Mouse (Mus musculus): ENCODE measurements around the gene Cds1.

The Cds1 gene

DNA sequence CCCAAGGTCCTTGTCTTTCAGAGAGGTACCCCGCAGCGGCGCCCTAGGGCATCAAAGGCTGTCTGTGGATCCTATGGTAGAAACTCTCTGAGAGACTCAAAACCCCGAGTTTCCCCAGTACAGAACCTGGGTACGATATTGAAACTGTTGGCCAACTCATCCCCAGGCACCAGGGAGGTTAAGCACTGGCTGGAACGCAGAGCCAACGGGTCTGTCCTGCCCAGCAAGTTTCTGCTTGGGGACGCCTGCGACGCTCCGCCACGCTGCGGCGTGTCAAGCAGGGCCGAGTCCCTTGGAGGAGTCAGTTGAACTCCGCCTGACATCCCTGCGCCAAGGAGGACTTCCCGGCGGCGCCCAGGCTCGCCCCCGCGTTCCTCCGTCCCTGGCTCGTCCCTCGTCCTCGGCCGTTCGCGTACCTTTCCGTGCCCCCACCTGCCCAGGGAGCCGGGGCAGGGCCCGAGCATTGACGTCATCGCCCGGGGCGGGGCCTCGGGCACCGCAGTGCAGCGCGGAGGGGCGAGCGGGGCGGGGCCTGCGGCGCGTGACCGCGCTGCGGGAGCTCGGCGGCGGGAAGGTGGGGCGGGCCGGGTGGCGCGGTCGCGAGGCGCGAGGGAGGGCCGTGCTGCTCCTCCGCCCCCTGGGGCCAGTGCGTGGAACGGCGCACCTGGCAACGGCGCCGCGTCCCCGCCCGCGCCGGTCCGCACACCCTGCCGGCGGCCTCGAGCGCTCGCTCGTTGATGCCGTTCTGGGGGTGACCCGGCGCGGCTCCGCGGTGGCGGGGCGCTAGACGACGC is at the start of gene Cds1:
TSS of gene Cds1 (plus strand) at position 577 of the 794 bp plus-strand sequence.
- DNase-seq (ENCODE audit: low read depth), result peak; percentile 35

DNA sequence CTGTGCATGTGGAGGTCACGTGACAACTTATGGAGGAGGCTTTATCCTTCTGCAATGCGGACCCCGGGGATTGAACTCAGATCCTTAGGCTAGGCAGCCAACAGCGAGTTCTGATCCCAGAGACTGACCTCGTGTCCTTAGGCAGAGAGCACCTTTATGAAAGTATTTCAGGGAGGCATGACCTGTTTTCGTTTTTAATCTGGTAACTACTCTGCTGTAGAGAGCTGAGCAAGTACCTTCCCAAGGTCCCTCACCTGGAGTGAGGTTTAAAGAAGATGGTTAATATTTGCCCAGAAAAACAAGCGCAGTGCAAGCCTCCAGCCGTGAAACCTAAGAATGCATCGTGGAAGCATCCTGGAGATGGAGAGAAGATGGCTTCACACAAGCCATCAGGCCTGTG is 40.7 kb upstream of the Cds1 start:
- no peak for DNase-seq (ENCODE audit: low read depth)

DNA sequence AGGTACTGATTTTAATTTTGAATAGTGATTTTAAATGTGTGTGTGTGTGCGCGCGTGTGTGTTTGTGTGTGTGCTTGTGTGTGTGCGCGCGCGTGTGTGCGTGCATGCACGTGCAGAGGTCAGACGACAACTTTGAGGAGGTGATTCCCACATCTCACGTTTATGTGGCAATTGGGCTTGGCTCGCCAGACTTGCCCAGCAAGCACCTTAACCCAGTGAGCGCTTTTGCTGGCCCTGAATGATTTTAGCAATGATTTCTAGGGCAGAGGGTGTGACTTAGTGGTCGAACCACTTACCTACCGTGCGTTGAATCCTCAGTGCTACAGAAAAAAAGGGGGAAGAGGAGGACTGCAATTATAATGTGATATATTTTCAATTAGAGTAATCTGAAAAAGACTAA is 40.2 kb upstream of the Cds1 start:
- DNase-seq (ENCODE audit: low read depth), result no peak

DNA sequence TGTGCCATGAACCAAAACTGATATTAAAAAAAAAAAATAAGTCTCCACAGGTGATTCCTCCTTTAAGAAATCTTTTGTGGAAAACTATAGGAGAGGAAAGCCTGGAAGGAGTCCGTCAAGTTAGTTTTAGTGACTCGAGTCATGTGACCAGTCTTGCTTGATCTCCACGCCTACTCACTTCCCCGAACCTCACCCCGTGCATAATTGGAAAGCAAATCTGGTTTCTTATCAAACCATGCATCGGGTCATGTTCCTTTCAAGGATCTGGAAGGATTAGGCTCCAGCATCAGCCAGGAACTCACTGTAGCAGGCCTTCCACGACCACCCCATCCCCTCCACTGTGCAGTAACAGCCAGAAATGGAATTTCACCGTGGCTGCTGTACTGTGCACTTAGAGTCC is 39.2 kb upstream of the Cds1 start:
- no peak for DNase-seq (ENCODE audit: low read depth)

DNA sequence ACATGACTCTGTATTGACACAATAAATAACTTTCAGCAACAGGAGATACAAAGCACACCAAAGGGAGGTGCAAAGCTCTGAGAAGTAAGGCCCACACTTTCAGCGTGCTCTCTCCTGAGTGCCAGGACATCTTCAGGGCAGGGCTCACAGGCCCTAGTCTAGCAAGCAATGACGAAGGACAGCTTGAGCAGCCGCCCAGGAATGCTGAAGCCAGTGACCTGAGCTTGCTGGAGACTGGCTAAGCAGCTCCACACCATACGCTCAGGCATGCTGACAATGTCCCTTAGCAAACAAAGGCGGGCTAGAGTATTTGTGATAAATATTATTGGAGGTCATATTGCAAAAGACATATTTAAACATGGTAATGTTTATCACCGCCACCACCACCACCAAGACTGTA is 38.6 kb upstream of the Cds1 start:
- DNase-seq (ENCODE audit: low read depth), result no peak

DNA sequence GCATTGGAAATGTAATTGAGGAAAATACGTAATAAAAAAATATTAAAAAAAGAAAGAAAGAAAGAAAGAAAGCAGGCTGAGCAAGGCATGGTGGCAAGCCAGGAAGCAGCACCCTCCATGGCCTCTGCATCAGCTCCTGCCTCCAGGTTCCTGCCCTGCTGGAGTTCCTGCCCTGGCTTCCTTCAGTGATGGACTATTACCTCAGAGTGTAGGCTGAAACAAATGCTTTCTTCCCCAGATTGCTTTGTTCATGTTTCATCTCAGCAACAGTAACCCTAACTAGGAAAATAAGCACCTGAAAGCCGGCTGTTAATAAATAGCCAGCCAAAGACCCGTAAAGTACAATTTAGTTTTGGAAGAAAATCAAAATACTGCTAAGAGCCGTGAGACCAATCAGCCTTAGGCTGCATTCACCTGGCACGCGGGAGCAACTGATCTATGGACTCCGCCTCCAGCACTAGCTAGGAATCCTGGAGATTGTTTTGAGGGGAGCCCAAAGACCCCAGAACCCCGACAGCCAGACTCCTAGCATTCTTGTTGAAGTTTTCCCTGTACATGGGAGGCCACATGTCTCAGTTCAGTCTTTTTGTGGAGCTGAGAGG is 36.5 kb upstream of the Cds1 start:
- DNase-seq (ENCODE audit: low read depth), result no peak

DNA sequence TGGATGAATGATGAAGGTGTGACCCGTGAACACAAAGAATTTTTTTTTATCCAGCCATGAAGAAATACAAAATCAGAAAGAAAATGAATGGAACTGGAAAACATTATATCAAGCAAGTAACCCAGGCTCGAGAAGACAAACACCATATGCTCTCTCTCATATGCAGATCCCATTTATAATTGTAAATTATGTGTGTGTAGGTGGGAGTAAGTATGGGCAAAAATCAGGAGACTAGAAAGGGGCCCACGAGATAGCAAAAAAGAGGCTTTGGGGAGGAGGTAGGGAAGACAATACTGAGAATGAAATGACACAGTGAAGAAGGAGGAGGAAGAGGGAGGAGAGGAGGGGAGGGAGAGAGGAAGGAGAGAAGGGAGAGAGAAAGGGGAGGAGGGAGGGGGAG is 27.6 kb upstream of the Cds1 start:
- DNase-seq (ENCODE audit: low read depth), result no peak

DNA sequence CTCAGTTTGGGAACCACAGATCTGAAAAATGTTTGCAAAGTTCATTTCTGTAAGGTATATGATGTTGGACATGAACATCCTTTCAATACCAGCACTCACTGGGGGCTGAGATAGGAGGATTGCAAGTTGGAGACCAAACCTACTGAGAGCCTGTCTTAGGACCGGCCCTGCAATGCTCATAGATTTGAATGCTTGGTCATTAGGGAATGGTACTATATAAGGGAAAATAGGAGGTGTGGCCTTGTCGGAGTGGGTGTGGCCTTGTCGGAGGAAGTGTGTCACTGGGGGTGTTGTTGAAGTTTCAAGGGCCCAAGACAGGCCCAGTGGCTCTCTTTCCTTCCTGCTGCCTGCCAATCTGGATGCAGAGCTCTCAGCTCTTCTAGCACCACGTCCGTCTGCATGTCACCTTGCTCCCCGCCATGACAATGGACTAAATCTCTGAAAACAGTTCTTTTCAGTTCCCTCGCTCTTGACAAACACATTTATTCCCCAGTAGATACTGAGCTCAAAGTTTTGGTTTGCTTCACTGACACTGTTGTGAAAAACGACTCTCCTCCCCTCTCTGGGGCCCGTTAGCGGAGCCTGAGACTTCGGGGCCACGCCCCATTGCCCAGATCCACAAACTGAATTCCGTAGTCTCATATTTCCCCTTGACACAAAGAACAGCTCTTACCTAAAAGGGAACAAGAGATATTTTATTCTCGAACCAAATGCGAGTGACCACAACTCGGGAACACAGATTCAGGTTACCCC is 24.3 kb upstream of the Cds1 start:
- DNase-seq (ENCODE audit: low read depth), result no peak

DNA sequence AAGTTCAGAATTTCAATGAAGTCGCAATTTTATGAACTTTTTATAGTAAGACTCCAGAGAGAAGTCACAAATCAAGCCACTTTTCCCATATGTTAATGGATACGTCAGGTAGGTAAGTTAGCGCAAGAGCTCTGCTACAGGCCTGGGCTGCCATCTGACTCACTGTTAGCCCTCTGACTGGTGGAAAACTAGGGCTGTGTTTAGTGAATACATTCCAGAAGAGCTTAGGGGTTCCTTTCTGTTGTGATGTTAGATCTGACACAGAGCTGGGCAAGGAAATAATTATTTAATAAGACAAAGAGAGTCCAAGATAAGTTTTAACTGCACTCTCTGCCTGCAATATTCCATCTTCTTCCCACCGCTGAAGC is 23.7 kb upstream of the Cds1 start:
- DNase-seq (ENCODE audit: low read depth), result no peak

DNA sequence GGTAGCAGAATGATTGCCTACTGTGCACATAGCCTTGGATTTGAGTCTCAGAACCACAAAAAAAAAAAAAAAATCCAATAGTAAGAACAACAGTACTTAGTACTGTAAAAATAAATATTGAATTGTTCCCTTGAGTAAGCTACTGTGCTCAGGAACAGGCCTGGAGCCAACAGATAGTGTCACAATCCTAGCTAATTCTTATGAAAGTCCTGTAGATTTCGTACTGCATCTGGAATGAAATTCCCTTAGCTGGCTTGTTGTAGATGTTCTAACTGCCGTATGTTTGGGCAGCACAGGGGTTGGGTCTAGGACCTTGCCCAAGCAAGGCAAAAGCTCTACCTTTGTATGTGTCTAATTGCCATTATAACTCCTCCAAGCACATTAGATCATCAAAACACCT is 22.9 kb upstream of the Cds1 start:
- no peak for DNase-seq (ENCODE audit: low read depth)

DNA sequence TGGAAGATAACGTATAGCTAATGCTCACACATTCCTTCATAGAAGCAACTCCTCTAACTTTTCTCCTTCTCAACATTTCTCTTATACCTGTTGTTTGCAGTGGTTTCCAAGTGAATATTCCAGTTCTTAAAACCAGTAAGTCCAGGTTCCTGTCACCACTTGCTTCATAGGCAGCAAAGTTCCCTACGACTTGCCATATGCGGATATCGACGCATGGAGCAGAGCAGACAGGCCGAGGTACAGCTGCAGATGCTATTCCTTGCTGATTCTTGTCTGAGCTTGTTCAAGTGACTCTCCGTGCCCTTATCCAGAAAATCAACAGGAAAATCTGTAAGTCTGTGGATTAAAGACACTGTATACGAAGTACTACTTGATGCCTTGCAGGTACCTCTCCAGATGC is 22.5 kb upstream of the Cds1 start:
- no peak for DNase-seq (ENCODE audit: low read depth)

DNA sequence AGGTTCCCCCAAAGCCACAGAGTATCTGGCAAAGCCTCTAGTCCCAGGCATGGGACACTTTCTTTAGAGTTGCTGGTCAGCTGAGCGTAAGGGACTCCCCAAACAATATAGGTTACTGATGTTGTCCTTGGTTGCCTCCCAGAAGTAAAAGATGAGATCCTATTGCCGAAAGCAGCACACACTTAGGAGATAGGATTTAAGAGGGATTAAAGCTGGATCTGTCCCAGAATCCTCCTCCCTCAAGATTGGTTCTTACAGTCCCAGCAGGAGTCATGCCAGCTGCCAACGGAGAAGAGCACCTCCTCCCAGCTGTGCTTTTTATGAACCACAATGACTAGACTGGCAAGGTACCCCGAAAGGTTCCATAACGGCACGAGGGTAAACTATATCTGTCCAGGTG is 20.0 kb upstream of the Cds1 start:
- DNase-seq (ENCODE audit: low read depth), result no peak

DNA sequence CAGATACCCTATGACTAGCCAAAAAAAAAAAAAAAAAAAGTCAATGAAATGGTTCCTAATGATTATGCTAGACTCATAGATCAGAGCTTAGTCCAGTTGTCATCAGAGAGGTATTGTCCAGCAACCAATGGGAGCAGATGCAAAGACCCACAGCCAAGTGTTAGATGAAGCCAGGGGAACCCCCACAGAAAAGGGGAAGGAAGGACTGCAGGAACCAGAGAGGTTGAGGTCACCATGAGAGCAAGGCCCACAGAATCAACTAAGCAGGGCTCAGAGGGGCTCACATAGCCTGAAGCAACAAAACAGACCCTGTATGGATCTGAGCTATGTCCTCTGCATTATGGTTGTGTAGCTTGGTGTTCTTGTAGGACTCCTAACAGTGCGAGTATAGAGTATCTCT is 11.2 kb upstream of the Cds1 start:
- DNase-seq (ENCODE audit: low read depth), result no peak

DNA sequence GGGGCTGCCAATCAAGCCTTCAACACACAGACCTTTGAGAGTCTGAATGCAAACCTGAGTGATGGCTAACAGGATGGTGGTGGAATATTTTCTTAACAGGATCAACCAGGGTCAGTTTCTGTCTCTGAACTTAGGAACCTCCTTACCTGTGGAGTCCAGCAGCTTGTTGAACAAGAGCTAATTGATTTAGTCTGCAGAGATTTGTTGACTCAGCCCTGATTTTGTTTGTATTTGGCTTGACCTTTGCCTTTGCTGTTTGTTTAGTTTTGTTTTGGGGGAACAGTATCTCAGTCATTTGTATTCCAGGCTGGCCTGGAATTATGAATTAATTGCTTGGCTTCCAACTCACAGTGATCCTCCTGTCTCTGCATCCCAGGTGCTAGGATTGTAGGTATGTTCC is 7.3 kb upstream of the Cds1 start:
- no peak for DNase-seq (ENCODE audit: low read depth)

DNA sequence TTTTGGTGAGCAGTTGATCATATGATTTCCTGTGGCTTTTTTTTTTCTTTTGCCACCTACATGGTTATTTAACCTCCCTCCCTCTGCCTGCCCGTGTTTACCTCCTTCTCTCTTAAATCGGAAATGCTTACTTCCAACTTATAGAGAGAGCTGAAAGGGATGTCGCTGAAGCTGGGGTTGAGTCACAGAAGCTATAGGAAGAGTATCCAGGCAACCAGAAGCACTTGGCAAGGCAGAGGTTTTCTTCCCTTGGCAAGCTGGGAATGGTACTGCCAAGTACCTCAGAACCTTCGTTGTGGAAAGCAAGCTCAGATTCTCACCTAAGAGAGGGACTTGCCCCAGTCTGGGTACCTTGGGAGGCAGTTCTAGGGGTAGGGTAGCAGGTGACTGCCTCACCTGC is 3.2 kb upstream of the Cds1 start:
- DNase-seq (ENCODE audit: low read depth), result no peak

DNA sequence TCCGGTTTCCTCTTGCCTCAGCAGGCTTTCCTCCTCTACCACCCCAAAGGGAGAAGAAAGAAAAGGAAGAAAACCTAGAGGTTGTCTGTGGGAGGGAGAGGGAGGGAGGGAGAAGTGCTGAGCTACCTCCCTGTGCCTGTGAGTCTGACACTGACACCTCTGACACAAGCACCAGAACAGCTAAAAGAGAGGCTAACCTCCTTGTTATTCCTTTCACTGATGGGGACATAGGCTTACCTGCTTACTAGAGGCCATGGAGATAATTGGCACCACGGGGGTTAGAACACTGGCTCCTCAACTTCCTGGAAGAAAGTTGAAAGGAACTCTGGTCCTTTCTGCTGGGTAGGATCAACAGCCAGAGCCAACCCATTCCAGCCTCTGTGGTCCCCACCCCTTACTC is 1.4 kb upstream of the Cds1 start:
- no peak for DNase-seq (ENCODE audit: low read depth)

DNA sequence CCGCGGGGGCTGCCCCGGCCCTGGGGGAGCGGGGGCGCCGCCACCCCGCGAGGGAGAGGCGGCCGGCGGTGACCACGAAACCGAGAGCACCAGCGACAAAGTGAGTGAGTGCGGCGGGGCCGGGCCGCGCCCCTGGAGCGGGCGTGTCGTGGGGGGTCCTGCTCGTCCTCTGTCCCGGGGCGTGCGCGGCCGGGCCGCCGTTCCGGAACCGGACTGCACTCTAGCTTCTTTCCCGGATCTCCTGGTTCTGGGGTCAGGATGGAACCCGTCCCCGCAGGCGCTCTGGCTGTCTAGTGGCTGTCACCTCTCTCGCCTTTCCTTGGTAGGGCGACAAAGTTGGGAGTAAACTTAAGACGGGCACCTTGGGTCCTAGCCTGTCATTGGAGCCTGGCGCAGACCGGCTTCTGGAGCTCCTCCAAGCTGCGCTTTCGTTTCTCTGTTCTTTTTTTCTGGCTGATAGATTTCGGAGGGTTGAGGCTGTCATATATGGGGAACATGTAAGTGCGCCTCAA is 516 bp downstream of the Cds1 start:
- no peak for DNase-seq (ENCODE audit: low read depth)

DNA sequence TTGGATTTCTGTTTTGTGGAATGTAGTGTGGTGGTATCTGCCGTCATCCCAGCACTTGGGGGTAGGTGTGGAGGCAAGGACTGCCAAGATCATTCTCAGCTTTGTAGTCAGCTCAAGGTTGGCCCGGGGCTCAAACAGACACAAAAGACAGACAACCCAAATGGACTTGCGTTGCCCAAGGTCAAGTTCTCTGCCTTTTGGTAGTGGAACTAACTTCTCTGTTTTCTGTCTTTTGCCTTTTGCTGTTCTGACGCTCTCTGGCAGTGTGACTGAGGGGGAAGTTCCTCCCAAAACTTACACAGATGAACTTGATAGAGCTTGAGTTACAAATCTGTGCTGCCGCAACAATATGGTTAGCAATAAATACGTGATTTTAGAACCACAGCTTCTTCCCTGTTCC is 1.3 kb downstream of the Cds1 start:
- DNase-seq (ENCODE audit: low read depth), result peak; percentile 0

DNA sequence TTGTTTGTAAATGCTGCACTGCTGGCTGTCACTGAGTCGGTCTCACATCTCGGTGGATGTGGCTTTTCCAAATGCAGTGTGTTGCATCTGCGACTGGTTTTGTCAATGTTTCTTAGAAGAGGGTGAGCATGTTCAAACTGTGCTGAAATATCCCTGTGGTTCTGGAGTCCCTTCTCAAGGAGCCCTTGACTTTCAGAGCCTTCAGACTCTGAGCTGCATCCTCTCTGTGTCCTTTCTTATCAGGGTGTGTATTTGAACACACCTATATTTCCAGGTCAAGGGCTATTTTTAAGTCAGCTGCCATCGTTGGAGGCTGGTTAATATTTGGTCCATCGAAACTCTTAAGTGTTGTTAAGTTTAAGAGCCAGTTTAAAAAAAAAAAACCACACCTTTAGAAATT is 2.2 kb downstream of the Cds1 start:
- DNase-seq (ENCODE audit: low read depth), result peak; percentile 1

DNA sequence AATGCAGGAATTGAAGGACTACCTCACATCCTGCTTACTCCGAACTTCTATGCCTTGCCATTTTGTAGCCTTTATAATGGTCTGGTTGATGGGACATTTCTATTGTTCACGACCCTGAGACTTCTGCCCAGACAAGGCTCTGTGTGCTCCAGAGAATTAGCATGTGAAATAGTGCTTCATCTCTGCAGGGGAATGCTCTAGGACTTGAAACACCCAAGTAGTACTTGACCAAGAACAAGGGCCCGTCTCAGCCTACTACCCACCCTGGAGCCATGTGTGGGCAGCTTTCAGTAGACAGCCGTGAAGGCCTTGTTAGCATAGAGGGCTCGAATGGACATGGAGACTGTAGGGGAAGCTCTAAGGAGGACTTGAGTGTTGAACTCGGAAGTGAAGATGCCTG is 2.6 kb downstream of the Cds1 start:
- no peak for DNase-seq (ENCODE audit: low read depth)

DNA sequence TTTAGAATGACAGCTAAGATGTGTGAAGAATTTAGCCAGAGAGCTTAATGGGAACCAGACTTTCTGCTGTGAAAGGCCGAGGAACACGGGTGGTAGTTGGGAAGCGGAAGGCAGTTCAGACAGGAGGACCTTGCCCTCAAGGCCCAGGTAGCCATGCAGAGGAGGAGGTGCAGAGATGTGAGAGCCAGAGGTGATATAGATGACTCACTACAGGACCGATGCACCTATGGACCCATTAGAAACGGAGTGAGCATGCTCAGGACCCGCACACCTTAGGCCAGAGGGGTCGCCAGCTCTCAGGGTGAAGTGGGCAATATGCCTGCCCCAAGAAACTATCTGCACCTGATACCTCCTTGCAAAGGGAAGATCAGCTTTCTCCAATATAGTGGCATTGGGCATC is 3.6 kb downstream of the Cds1 start:
- DNase-seq (ENCODE audit: low read depth), result no peak

DNA sequence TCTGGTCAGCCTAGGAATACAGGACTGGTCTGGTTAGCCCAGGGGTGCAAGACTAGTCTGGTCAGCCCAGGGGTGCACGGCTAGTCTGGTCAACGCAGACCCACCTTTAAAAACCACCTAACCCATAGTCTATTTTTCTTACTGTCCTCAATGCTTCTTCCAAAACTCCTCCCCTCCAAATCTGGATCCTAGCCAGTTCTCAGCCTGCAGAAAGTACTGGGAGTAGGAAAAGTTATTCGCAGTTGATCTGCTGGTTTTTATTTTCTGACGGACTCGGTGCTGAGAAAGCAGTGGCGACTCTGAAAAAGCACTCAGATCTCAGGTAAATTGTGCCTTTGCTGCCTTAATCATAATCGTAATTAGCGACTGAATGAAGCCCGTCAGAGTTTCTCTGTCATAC is 7.7 kb downstream of the Cds1 start:
- no peak for DNase-seq (ENCODE audit: low read depth)

DNA sequence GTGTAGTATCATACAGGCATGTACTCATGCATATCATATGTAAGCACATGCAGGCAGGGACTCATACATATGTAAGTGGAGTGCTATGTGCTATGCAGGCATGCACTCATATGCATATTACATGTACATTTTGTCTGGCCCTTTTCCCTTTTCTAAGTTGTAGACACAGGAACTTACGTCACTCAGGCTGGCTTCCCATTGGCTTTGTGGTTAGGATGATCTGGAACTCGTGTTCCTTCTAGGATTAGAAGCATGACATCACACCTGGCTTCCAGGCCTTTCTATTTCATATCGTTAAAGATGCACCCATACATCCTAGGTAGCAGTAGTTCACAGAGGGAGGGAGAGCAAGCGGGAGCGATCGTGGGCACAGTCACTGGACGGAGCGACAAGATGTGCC is 10.3 kb downstream of the Cds1 start:
- no peak for DNase-seq (ENCODE audit: low read depth)

Measured in induced T-regulatory cell, adult 2 months (primary cell).